Mouse (Mus musculus) hindbrain, embryonic 12.5 days (tissue): ENCODE measurements around the gene Rbp4. TPM values are rescaled to one million over a fixed set of nuclear protein-coding genes. Genes with fewer than 3 reads are reported as not detected.
A peak's percentile ranks its signal among the peaks of the same experiment; 100 is the strongest.

Source experiments
- ATAC-seq: fragments of 200-750 bp; cut with Nextera tagmentation; 2 replicates; pipeline ENCODE4 v1.8.0; 2017; ENCODE audit warnings: moderate TSS enrichment; ENCODE audit not compliant: low FRiP score
- H3K27ac ChIP-seq: fragments of 300-500 bp; sonication (generic); 2 replicates; pipeline ENCODE4 v1.5.1; 2016; ENCODE audit warnings: mild to moderate bottlenecking
- H3K27me3 ChIP-seq: fragments of 300-500 bp; sonication (generic); 2 replicates; pipeline ENCODE4 v1.6.1; 2016; ENCODE audit warnings: mild to moderate bottlenecking
- H3K36me3 ChIP-seq: fragments of 300-500 bp; sonication (generic); 2 replicates; pipeline ENCODE4 v1.6.1; 2016; ENCODE audit warnings: mild to moderate bottlenecking
- H3K4me1 ChIP-seq: fragments of 300-500 bp; sonication (generic); 2 replicates; pipeline ENCODE4 v1.6.1; 2016
- H3K4me2 ChIP-seq: fragments of 300-500 bp; sonication (generic); replicated peaks from 2 replicates; pipeline ENCODE4 v1.6.1; 2016; ENCODE audit warnings: mild to moderate bottlenecking
- H3K4me3 ChIP-seq: fragments of 300-500 bp; sonication (generic); 2 replicates; pipeline ENCODE4 v1.5.1; 2016; ENCODE audit warnings: mild to moderate bottlenecking
- H3K9ac ChIP-seq: fragments of 300-500 bp; sonication (generic); 2 replicates; pipeline ENCODE4 v1.6.1; 2016; ENCODE audit warnings: mild to moderate bottlenecking, moderate library complexity
- H3K9me3 ChIP-seq: fragments of 300-500 bp; sonication (generic); replicated peaks from 2 replicates; pipeline ENCODE4 v1.6.1; 2016; ENCODE audit warnings: mild to moderate bottlenecking
- WGBS: fragments of 180-500 bp; shearing (Covaris S2); methylation state at CpG from one replicate; pipeline ENCODE4 v1.1.7; 2016; 5-methylcytosine and 5-hydroxymethylcytosine counted together
- polyA plus RNA-seq: library from polyadenylated mRNA; unstranded; fragments of >200 nt; fragmentation: Nextera tagmentation; extraction: Ambion mirVana; gene quantifications from 2 replicates; pipeline ENCODE4 v1.2.1, GENCODE M21; 2016

Rbp4 gene
- 1.4 and 1.9 TPM in 2 replicates for polyA plus RNA-seq

DNA sequence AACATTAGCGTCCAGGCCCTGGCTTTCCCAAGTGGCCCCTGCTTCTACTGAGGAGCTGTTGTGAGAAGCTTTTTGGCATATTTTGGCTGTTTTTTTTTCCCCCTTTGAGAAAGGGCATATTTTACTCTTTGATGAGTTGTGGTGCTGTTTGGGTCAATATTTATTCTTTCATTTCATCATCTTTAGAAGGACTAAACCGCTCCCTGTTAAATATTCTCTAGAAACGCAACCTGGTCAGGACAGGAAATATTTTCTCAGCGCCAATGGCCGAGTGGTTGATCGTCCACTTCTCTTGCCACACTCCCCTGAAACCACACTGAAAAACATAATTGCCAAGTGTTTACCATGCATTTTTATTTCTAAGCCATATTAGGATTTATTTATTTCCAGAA lies at the start of gene Rbp4:
Gene Rbp4 (minus strand): TSS at position 63 of the 392 bp plus-strand sequence.
- H3K9me3 ChIP-seq, result no peaks in the 10 kb centered on the region
- peak within 1 kb of the TSS; percentile 95 for H3K4me2 ChIP-seq
- H3K4me3 ChIP-seq, result peak within 1 kb of the TSS; percentile 63
- peaks cover 30% of the 10 kb centered on the region for H3K27me3 ChIP-seq
- ATAC-seq, result no peak
- H3K9ac ChIP-seq, result peak within 1 kb of the TSS; percentile 65
- no peaks in the 10 kb centered on the region for H3K36me3 ChIP-seq
- no peak within 1 kb of the TSS for H3K27ac ChIP-seq
- WGBS, result 69% methylated on average over 6 of the region's 6 CpGs
- H3K4me1 ChIP-seq, result 0 out of 2 replicates have a peak, but pooled peaks cover 3% of the 10 kb centered on the region

DNA sequence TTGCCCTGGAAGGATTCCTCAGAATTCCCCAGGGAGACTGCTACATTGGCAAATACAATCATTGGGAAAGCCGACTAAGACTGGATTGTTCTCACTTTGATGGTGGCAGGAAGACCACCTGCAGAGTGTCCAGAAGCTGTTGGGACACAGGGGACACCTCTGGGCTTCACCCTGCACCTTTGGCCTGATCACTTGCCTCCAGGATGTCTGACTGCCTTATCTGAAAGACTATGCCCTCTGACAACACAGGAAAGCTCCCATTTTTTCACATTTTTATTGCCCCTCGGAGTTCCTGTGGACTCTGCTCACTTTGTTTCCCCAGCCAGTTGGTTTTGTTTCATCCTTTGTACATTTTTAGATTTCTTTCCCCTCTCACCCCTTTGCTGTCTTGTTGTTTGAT lies 39.6 kb upstream of the Rbp4 start:
- Histone ChIP-seq H3K9ac (no peak overlapping the region), H3K27ac (no peak overlapping the region), H3K4me1 (no peaks in the 10 kb centered on the region), H3K4me2 (no peak overlapping the region), H3K27me3 (no peaks in the 10 kb centered on the region), H3K9me3 (no peaks in the 10 kb centered on the region), H3K36me3 (no peaks in the 10 kb centered on the region), H3K4me3 (no peak overlapping the region)
- 69% methylated on average over 2 of the region's 2 CpGs for WGBS
- no peak for ATAC-seq

- Histone ChIP-seq H3K4me3 (no peak overlapping the region), H3K9me3 (no peaks in the 10 kb centered on the region), H3K4me2 (no peak overlapping the region), H3K27ac (no peak overlapping the region), H3K36me3 (no peaks in the 10 kb centered on the region), H3K4me1 (no peaks in the 10 kb centered on the region), H3K9ac (no peak overlapping the region), H3K27me3 (no peaks in the 10 kb centered on the region)
- no peak for ATAC-seq
- 94% methylated on average over 21 of the region's 21 CpGs for WGBS
Observed at GRCm38 (mm10) chr19:38161648-38162354, 36.7 kb upstream of the Rbp4 start.

GRCm38 (mm10) chr19:38156243-38156642 lies 31.2 kb upstream of the Rbp4 start:
- Histone ChIP-seq H3K36me3 (no peaks in the 10 kb centered on the region), H3K9ac (no peak overlapping the region), H3K4me1 (no peaks in the 10 kb centered on the region), H3K4me2 (no peak overlapping the region), H3K27me3 (no peaks in the 10 kb centered on the region), H3K27ac (no peak overlapping the region), H3K4me3 (no peak overlapping the region), H3K9me3 (no peaks in the 10 kb centered on the region)
- no peak for ATAC-seq
- WGBS, result 100% methylated on average over 1 of the region's 1 CpGs

DNA sequence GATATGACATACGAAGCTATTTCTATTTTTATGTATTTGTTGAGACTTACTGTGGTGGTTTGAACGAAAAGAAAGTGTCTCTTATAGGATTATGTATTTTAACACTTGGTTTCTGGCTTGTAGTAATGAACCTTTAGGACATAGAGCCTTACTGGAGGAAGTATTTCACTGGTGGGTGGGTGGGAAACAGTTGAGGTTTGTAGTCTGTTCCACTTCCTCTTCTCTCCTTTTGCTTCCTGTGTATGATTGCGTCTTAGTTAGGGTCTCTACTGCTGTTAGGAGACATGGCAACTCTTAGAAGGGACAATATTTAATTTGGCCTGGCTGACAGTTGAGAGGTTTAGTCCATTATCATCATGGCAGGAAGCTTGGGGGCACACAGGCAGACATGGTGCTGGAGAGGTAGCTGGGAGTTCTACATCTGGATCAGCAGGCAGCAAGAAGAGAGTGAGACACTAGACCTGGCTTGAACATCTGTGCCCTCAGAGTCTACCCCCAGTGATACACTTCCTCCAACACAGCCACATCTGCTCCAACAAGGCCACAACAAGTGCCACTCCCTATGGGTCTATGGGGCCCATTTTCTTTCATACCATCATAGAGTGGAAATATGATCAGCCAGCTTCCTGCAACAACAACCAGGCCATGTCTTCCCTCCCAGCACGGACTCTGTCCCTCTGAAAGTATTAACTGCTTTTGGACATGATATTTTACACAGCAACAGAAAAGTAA lies 18.6 kb upstream of the Rbp4 start:
- H3K4me1 ChIP-seq, result no peaks in the 10 kb centered on the region
- ATAC-seq, result no peak
- 76% methylated on average over 4 of the region's 4 CpGs for WGBS
- H3K27me3 ChIP-seq, result no peaks in the 10 kb centered on the region
- no peak overlapping the region for H3K4me2 ChIP-seq
- no peaks in the 10 kb centered on the region for H3K36me3 ChIP-seq
- no peak overlapping the region for H3K27ac ChIP-seq
- H3K9me3 ChIP-seq, result no peaks in the 10 kb centered on the region
- H3K9ac ChIP-seq, result no peak overlapping the region
- no peak overlapping the region for H3K4me3 ChIP-seq

GRCm38 (mm10) chr19:38134806-38135205 lies 9.7 kb upstream of the Rbp4 start:
- H3K4me3 ChIP-seq, result no peak overlapping the region
- no peaks in the 10 kb centered on the region for H3K9me3 ChIP-seq
- no peaks in the 10 kb centered on the region for H3K4me1 ChIP-seq
- H3K9ac ChIP-seq, result no peak overlapping the region
- 86% methylated on average over 6 of the region's 6 CpGs for WGBS
- ATAC-seq, result no peak
- H3K27ac ChIP-seq, result no peak overlapping the region
- no peak overlapping the region for H3K4me2 ChIP-seq
- no peaks in the 10 kb centered on the region for H3K36me3 ChIP-seq
- H3K27me3 ChIP-seq, result no peaks in the 10 kb centered on the region

DNA sequence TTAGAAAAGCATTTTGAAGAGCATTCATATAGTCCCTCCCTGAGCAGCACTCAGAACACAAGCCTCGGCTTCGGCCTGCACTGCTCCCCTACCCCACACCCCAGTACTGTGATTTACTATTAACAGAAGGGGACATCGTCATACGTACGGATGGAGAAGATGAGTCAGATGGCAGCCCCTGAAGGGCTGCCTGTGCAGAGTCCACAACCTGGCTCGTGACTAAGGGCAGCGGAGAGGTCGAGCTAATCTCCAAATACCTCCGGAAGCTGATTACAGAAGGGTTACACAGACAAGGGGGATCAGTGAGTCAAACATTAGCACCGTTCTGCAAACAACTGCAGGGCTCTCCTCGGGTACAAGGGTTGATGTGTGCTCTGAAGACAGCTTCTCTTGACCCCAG lies 8.9 kb upstream of the Rbp4 start:
- no peaks in the 10 kb centered on the region for H3K9me3 ChIP-seq
- H3K27ac ChIP-seq, result no peak overlapping the region
- no peak overlapping the region for H3K4me3 ChIP-seq
- ATAC-seq, result no peak
- H3K36me3 ChIP-seq, result no peaks in the 10 kb centered on the region
- H3K27me3 ChIP-seq, result no peaks in the 10 kb centered on the region
- H3K9ac ChIP-seq, result no peak overlapping the region
- 83% methylated on average over 11 of the region's 11 CpGs for WGBS
- H3K4me2 ChIP-seq, result no peak overlapping the region
- H3K4me1 ChIP-seq, result no peaks in the 10 kb centered on the region

DNA sequence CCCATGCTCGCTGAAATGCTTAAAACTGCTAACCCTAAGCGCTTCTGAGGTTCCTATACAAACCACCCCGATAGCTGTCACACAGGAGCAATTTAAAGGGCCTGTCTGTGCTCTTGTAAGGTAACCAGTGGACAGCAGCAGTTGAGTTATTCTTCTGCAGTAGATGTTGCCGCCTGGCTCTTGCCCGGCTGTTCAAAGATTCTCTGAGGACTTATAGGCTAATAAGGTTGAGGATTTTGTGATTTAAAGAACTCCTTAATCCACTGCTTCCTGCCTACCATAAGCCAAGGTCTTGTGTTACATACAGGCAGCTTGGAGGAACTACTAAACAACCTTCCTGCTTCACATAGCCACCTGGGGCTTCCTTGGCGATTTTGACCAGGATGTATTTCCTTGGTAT lies 7.4 kb upstream of the Rbp4 start, which contains the start of gene Pde6c:
Gene Pde6c (plus strand): TSS at position 301 of the 400 bp plus-strand sequence.
- Histone ChIP-seq H3K9ac (no peak within 1 kb of the TSS), H3K36me3 (no peaks in the 10 kb centered on the region), H3K4me2 (no peak within 1 kb of the TSS), H3K4me1 (no peaks in the 10 kb centered on the region), H3K27ac (no peak within 1 kb of the TSS), H3K4me3 (no peak within 1 kb of the TSS), H3K27me3 (no peaks in the 10 kb centered on the region), H3K9me3 (no peaks in the 10 kb centered on the region)
- ATAC-seq, result no peak
- 84% methylated on average over 6 of the region's 6 CpGs for WGBS

- Histone ChIP-seq H3K9ac (no peak overlapping the region), H3K36me3 (no peaks in the 10 kb centered on the region), H3K27me3 (peaks cover 30% of the 10 kb centered on the region), H3K4me1 (0 out of 2 replicates have a peak, but pooled peaks cover 3% of the 10 kb centered on the region), H3K9me3 (no peaks in the 10 kb centered on the region), H3K4me2 (no peak overlapping the region), H3K4me3 (no peak overlapping the region), H3K27ac (no peak overlapping the region)
- WGBS, result 73% methylated on average over 8 of the region's 8 CpGs
- ATAC-seq, result no peak
Observed at GRCm38 (mm10) chr19:38126656-38127055, 1.6 kb upstream of the Rbp4 start.

- Histone ChIP-seq H3K9me3 (no peaks in the 10 kb centered on the region), H3K27ac (no peak overlapping the region), H3K27me3 (peaks cover 30% of the 10 kb centered on the region), H3K4me2 (peak overlapping the region; percentile 95), H3K36me3 (no peaks in the 10 kb centered on the region), H3K9ac (peak overlapping the region; percentile 65), H3K4me3 (peak overlapping the region; percentile 63), H3K4me1 (0 out of 2 replicates have a peak, but pooled peaks cover 3% of the 10 kb centered on the region)
- WGBS, result 2% methylated on average over 57 of the region's 77 CpGs
- peak; percentile 69 for ATAC-seq
Observed at GRCm38 (mm10) chr19:38124401-38125218, 471 bp downstream of the Rbp4 start.

DNA sequence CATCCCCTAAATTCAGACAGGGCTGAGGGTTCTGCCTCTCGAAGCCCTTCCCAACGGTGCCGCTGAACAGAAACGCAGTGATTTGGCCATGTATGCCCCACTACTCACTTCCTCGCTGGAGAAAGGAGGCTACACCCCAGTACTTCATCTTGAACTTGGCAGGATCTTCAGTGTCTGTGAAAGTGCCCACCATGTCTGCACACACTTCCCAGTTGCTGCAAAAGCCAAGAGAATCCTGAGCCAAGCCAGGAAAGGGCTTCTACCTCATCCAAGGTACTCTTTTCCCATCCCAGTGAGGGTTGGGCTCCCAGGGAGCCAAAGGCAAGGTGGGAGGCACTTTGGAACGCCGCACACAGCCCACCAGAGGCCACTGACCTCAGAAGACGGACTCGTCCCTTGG lies 1.2 kb downstream of the Rbp4 start:
- no peak overlapping the region for H3K27ac ChIP-seq
- H3K4me1 ChIP-seq, result 0 out of 2 replicates have a peak, but pooled peaks cover 3% of the 10 kb centered on the region
- no peak for ATAC-seq
- peak overlapping the region; percentile 63 for H3K4me3 ChIP-seq
- H3K4me2 ChIP-seq, result peak overlapping the region; percentile 95
- H3K9me3 ChIP-seq, result no peaks in the 10 kb centered on the region
- 0 out of 2 replicates have a peak overlapping the region, but pooled peaks have one; percentile 65 for H3K9ac ChIP-seq
- WGBS, result 29% methylated on average over 9 of the region's 9 CpGs
- H3K36me3 ChIP-seq, result no peaks in the 10 kb centered on the region
- peaks cover 30% of the 10 kb centered on the region for H3K27me3 ChIP-seq
